Comparison of ENCODE assay signal across 29 mouse cellular contexts in the genomic region with DNA sequence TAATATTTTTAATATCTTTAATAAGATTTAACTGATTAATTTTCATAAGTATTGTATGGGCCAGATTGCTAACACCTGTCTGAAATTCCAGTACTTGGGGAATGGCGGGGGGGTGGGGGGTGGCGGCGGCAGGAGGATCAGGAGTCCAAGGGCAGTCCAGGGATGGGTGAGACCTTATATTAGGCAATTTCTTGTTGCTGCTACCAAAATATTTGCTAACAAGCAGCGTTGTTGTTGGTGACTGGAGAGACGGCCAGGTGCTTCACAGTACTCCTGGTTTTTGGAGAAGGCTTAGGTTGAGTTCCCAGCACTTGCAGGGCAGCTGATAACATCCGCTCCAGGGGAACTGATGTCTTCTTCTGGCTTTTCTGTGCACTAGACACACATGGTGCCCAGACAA.
"Had no signal": no experiment of that assay in that cellular context is flagged by ENCODE, and none has a peak within 500 bp of the region (broad histone marks: within the 10 kb centered on the region; RNA-seq: fewer than 3 reads in every experiment).

No protein-coding gene starts in this region.

- H3K4me2 ChIP-seq: embryonic facial prominence, embryonic 12.5 days; embryonic facial prominence, embryonic 13.5 days; embryonic facial prominence, embryonic 15.5 days; forebrain, embryonic 12.5 days; forebrain, embryonic 13.5 days; forebrain, embryonic 15.5 days had no signal

- DNase-seq: cerebellum, adult 2 months; cerebellum, adult 8-10 months; cerebellum, adult 9-10 months; cerebellum, adult 9-11 months; cerebellum, postnatal 10 days; cerebellum, postnatal 14 days; cerebellum, postnatal 25 days; cerebellum, postnatal 36 days; embryo, embryonic 11 days; forebrain, postnatal 0 days; gastrocnemius, adult 2 months; gastrocnemius, postnatal 10 days; gastrocnemius, postnatal 14 days; gastrocnemius, postnatal 25 days; gastrocnemius, postnatal 36 days; heart, adult 11 months; heart, adult 18-20 months; heart, adult 2 months had no signal

- H3K9ac ChIP-seq: embryonic facial prominence, embryonic 12.5 days; embryonic facial prominence, embryonic 13.5 days; embryonic facial prominence, embryonic 15.5 days; forebrain, embryonic 12.5 days; forebrain, embryonic 13.5 days; forebrain, embryonic 15.5 days; forebrain, postnatal 0 days had no signal

- H3K27me3 ChIP-seq: embryonic facial prominence, embryonic 12.5 days; embryonic facial prominence, embryonic 13.5 days; embryonic facial prominence, embryonic 15.5 days; forebrain, embryonic 12.5 days; forebrain, embryonic 13.5 days; forebrain, embryonic 15.5 days had no signal

- ATAC-seq: forebrain, embryonic 13.5 days; forebrain, embryonic 14.5 days; forebrain, embryonic 15.5 days; forebrain, embryonic 16.5 days; forebrain, postnatal 0 days had no signal

- H3K4me1 ChIP-seq: embryonic facial prominence, embryonic 12.5 days; embryonic facial prominence, embryonic 13.5 days; embryonic facial prominence, embryonic 15.5 days; forebrain, embryonic 12.5 days; forebrain, embryonic 13.5 days; forebrain, embryonic 15.5 days had no signal

- H3K27ac ChIP-seq: embryonic facial prominence, embryonic 10.5 days; embryonic facial prominence, embryonic 12.5 days; embryonic facial prominence, embryonic 13.5 days; embryonic facial prominence, embryonic 15.5 days; forebrain, embryonic 10.5 days; forebrain, embryonic 12.5 days; forebrain, embryonic 13.5 days; forebrain, embryonic 15.5 days; gastrocnemius, adult 2 months; heart, adult 2 months had no signal

- H3K4me3 ChIP-seq: embryonic facial prominence, embryonic 10.5 days; embryonic facial prominence, embryonic 12.5 days; embryonic facial prominence, embryonic 13.5 days; embryonic facial prominence, embryonic 15.5 days; erythroblast, embryonic 14.5 days; forebrain, embryonic 10.5 days; forebrain, embryonic 12.5 days; forebrain, embryonic 13.5 days; forebrain, embryonic 15.5 days; gastrocnemius, adult 2 months; heart, adult 2 months had no signal

- H3K9me3 ChIP-seq: embryonic facial prominence, embryonic 10.5 days; embryonic facial prominence, embryonic 12.5 days; embryonic facial prominence, embryonic 13.5 days; embryonic facial prominence, embryonic 15.5 days; forebrain, embryonic 10.5 days; forebrain, embryonic 12.5 days; forebrain, embryonic 13.5 days; forebrain, embryonic 15.5 days had no signal
